Mouse (Mus musculus) MEL (cell line): Measurements from ENCODE around the gene Uba52. TPM values are rescaled to one million over a fixed set of nuclear protein-coding genes. Genes with fewer than 3 reads are reported as not detected.

Experiments
- DNase-seq: peaks from one replicate; pipeline ENCODE4 v3.0.0; 2011; ENCODE audit warnings: low read depth, low spot score
- H3K27ac ChIP-seq: 2 replicates; pipeline ENCODE4 v1.5.1; 2012; ENCODE audit warnings: low read depth, mild to moderate bottlenecking, control low read depth, low read length, moderate library complexity; ENCODE audit not compliant: control insufficient read depth
- H3K27me3 ChIP-seq, 2 experiments: fragments of 150-350 bp in 1 of 2; sonication (generic) in 1 of 2; 2 replicates each; pipeline ENCODE4 v1.6.1; 2012; ENCODE audit warnings: low read length in 2 of 2, mild to moderate bottlenecking in 2 of 2, improper control_type of control experiment in 1 of 2, moderate library complexity in 1 of 2; ENCODE audit not compliant: insufficient read depth in 2 of 2, control insufficient read depth in 1 of 2
- H3K36me3 ChIP-seq, 2 experiments: 2 replicates each; pipeline ENCODE4 v1.6.1; 2012 to 2014; ENCODE audit warnings: low read length in 2 of 2, improper control_type of control experiment in 1 of 2, inconsistent platforms in 1 of 2, mild to moderate bottlenecking in 1 of 2; ENCODE audit not compliant: insufficient read depth in 2 of 2, control insufficient read depth in 1 of 2
- H3K4me1 ChIP-seq, 2 experiments: fragments of 150-350 bp in 1 of 2; sonication (generic) in 1 of 2; 2 replicates each; pipeline ENCODE4 v1.6.1; 2012; ENCODE audit warnings: low read length in 2 of 2, improper control_type of control experiment in 1 of 2, mild to moderate bottlenecking in 1 of 2; ENCODE audit not compliant: insufficient read depth in 2 of 2, control insufficient read depth in 1 of 2
- H3K4me3 ChIP-seq, 2 experiments: fragments of 150-350 bp in 1 of 2; sonication (generic) in 1 of 2; 2 replicates each; pipeline ENCODE4 v1.5.1; 2012; ENCODE audit warnings: low read depth in 2 of 2, low read length in 2 of 2, mild to moderate bottlenecking in 2 of 2, moderate library complexity in 2 of 2, control low read depth in 1 of 2, improper control_type of control experiment in 1 of 2; ENCODE audit not compliant: control insufficient read depth in 1 of 2, insufficient read depth in 1 of 2
- H3K79me2 ChIP-seq: 2 replicates; pipeline ENCODE4 v1.6.1; 2012; ENCODE audit warnings: mild to moderate bottlenecking, low read length, moderate library complexity; ENCODE audit not compliant: control insufficient read depth, poor library complexity, insufficient read depth
- H3K9ac ChIP-seq: 2 replicates; pipeline ENCODE4 v1.6.1; 2012; ENCODE audit warnings: low read depth, mild to moderate bottlenecking, control low read depth, low read length, moderate library complexity; ENCODE audit not compliant: control insufficient read depth, poor library complexity, severe bottlenecking
- H3K9me3 ChIP-seq: fragments of 150-350 bp; sonication (generic); replicated peaks from 2 replicates; pipeline ENCODE4 v1.6.1; 2012; ENCODE audit warnings: mild to moderate bottlenecking, low read length, improper control_type of control experiment, moderate library complexity; ENCODE audit not compliant: insufficient read depth
- BHLHE40 ChIP-seq: IDR thresholded peaks from 2 replicates; pipeline ENCODE4 v1.6.1; 2012; ENCODE audit warnings: low read depth, mild to moderate bottlenecking, inconsistent platforms, low read length, improper control_type of control experiment, borderline replicate concordance
- CHD1 ChIP-seq: IDR thresholded peaks from 2 replicates; pipeline ENCODE4 v1.6.1; 2012; ENCODE audit warnings: low read depth, mild to moderate bottlenecking, inconsistent platforms, low read length, improper control_type of control experiment
- CHD2 ChIP-seq: IDR thresholded peaks from 2 replicates; pipeline ENCODE4 v1.6.1; 2011; ENCODE audit warnings: low read length, improper control_type of control experiment
- ETS1 ChIP-seq: IDR thresholded peaks from 2 replicates; pipeline ENCODE4 v1.6.1; 2012; ENCODE audit warnings: low read depth, mild to moderate bottlenecking, inconsistent platforms, low read length, improper control_type of control experiment, moderate library complexity
- GABPA ChIP-seq: IDR thresholded peaks from 2 replicates; pipeline ENCODE4 v1.6.1; 2012; ENCODE audit warnings: low read depth, mild to moderate bottlenecking, inconsistent platforms, low read length, improper control_type of control experiment, moderate library complexity
- GATA1 ChIP-seq: IDR thresholded peaks from 2 replicates; pipeline ENCODE4 v1.6.1; 2011; ENCODE audit warnings: low read depth, low read length, improper control_type of control experiment
- HCFC1 ChIP-seq: IDR thresholded peaks from 2 replicates; pipeline ENCODE4 v1.6.1; 2012; ENCODE audit warnings: low read depth, mild to moderate bottlenecking, inconsistent platforms, low read length, improper control_type of control experiment, moderate library complexity
- KAT2A ChIP-seq: conservative IDR thresholded peaks from 2 replicates; pipeline ENCODE4 v1.6.1; 2012; ENCODE audit warnings: low read depth, low read length, improper control_type of control experiment, inconsistent platforms
- MAFK ChIP-seq: IDR thresholded peaks from 2 replicates; pipeline ENCODE4 v1.6.1; 2011; ENCODE audit warnings: low read depth, mild to moderate bottlenecking, low read length, improper control_type of control experiment, borderline replicate concordance
- MAX ChIP-seq: IDR thresholded peaks from 2 replicates; pipeline ENCODE4 v1.6.1; 2011; ENCODE audit warnings: low read length, improper control_type of control experiment
- MEF2A ChIP-seq: IDR thresholded peaks from 2 replicates; pipeline ENCODE4 v1.6.1; 2014; ENCODE audit warnings: low read depth, mild to moderate bottlenecking, inconsistent platforms, low read length, improper control_type of control experiment; ENCODE audit not compliant: poor library complexity, insufficient replicate concordance, severe bottlenecking; ENCODE audit errors: extremely low read depth
- MXI1 ChIP-seq: IDR thresholded peaks from 2 replicates; pipeline ENCODE4 v1.6.1; 2011; ENCODE audit warnings: mild to moderate bottlenecking, low read depth, low read length, improper control_type of control experiment
- MYB ChIP-seq: IDR thresholded peaks from 2 replicates; pipeline ENCODE4 v1.6.1; 2011; ENCODE audit warnings: mild to moderate bottlenecking, low read depth, low read length, improper control_type of control experiment
- NELFE ChIP-seq: IDR thresholded peaks from 2 replicates; pipeline ENCODE4 v1.6.1; 2011; ENCODE audit warnings: low read depth, low read length, improper control_type of control experiment
- POLR2AphosphoS5 ChIP-seq: IDR thresholded peaks from 2 replicates; pipeline ENCODE4 v1.6.1; 2012; ENCODE audit warnings: low read depth, borderline replicate concordance, mild to moderate bottlenecking, inconsistent platforms, low read length, moderate library complexity, mixed read lengths
- RAD21 ChIP-seq: IDR thresholded peaks from 2 replicates; pipeline ENCODE4 v1.6.1; 2011; ENCODE audit warnings: mild to moderate bottlenecking, low read depth, low read length, improper control_type of control experiment
- RCOR1 ChIP-seq: IDR thresholded peaks from 2 replicates; pipeline ENCODE4 v1.6.1; 2012; ENCODE audit warnings: low read depth, mild to moderate bottlenecking, inconsistent platforms, low read length, improper control_type of control experiment
- SIN3A ChIP-seq: IDR thresholded peaks from 2 replicates; pipeline ENCODE4 v1.6.1; 2012; ENCODE audit warnings: low read length, improper control_type of control experiment, inconsistent platforms
- TAL1 ChIP-seq: IDR thresholded peaks from 2 replicates; pipeline ENCODE4 v1.6.1; 2012; ENCODE audit warnings: mild to moderate bottlenecking, inconsistent platforms, low read length, moderate library complexity, mixed read lengths
- TBP ChIP-seq: IDR thresholded peaks from 2 replicates; pipeline ENCODE4 v1.8.0; 2011; ENCODE audit warnings: low read depth, low read length, improper control_type of control experiment
- TCF12 ChIP-seq: IDR thresholded peaks from 2 replicates; pipeline ENCODE4 v1.6.1; 2014; ENCODE audit warnings: low read depth, mild to moderate bottlenecking, inconsistent platforms, low read length, improper control_type of control experiment, moderate library complexity
- USF1 ChIP-seq: IDR thresholded peaks from 2 replicates; pipeline ENCODE4 v1.6.1; 2014; ENCODE audit warnings: low read depth, mild to moderate bottlenecking, inconsistent platforms, low read length, improper control_type of control experiment, moderate library complexity
- ZKSCAN1 ChIP-seq: IDR thresholded peaks from 2 replicates; pipeline ENCODE4 v1.6.1; 2012; ENCODE audit warnings: low read depth, mild to moderate bottlenecking, inconsistent platforms, low read length, improper control_type of control experiment, moderate library complexity
- ZMIZ1 ChIP-seq: IDR thresholded peaks from 2 replicates; pipeline ENCODE4 v1.6.1; 2012; ENCODE audit warnings: low read depth, mild to moderate bottlenecking, inconsistent platforms, low read length, improper control_type of control experiment, moderate library complexity
- ZNF384 ChIP-seq: IDR thresholded peaks from 2 replicates; pipeline ENCODE4 v1.6.1; 2012; ENCODE audit warnings: low read depth, mild to moderate bottlenecking, inconsistent platforms, low read length, improper control_type of control experiment
- polyA plus RNA-seq, 2 experiments: library from polyadenylated mRNA; stranded (reverse) in 1 of 2; unstranded in 1 of 2; fragments of >175 nt in 1 of 2; fragments of >200 nt in 1 of 2; gene quantifications; 2 replicates each; pipeline versions ENCODE4 v1.2.1 to v1.2.4; 2012; ENCODE audit warnings: low replicate concordance in 2 of 2, low read depth in 1 of 2; ENCODE audit not compliant: insufficient read length in 2 of 2, insufficient read depth in 1 of 2, missing spikeins in 1 of 2
- total RNA-seq: library from RNA; depleted of rRNA; stranded (reverse); fragments of 300-350 nt; gene quantifications from 2 replicates; pipeline ENCODE4 v1.2.3, GENCODE M21; 2012

Uba52 gene
- total and polyA plus RNA-seq, 3 experiments: 2,814 to 3,633 TPM; not detected in 1

- TF ChIP-seq GABPA (no peak), ZNF384 (no peak), TAL1 (no peak), CHD2 (no peak), NELFE (no peak), RCOR1 (no peak), BHLHE40 (no peak), MEF2A (no peak), MAFK (no peak), POLR2AphosphoS5 (no peak), MYB (no peak), ZKSCAN1 (no peak), HCFC1 (no peak), TBP (no peak), USF1 (no peak), RAD21 (no peak), TCF12 (no peak)
- H3K4me3 ChIP-seq: no peak overlapping the region
Observed at GRCm38 (mm10) chr8:70490061-70490879, 20.3 kb downstream of the Uba52 start.

GRCm38 (mm10) chr8:70489576-70489975 is 21.0 kb downstream of the Uba52 start:
- no peaks in the 10 kb centered on the region for H3K9me3 ChIP-seq
- H3K4me1 ChIP-seq: no peaks in the 10 kb centered on the region
- no peak overlapping the region for H3K4me3 ChIP-seq

More at GRCm38 (mm10) chr8:70490061-70490879, 20.3 kb downstream of the Uba52 start:
- H3K27me3 ChIP-seq: no peaks in the 10 kb centered on the region; a peak in 1 of 4 replicates
- DNase-seq: no peak
- no peaks in the 10 kb centered on the region for H3K9me3 ChIP-seq
- no peaks in the 10 kb centered on the region for H3K79me2 ChIP-seq
- H3K27ac ChIP-seq: no peak overlapping the region
- H3K4me1 ChIP-seq: no peaks in the 10 kb centered on the region
- H3K36me3 ChIP-seq: no peaks in the 10 kb centered on the region
- H3K9ac ChIP-seq: no peak overlapping the region

More at GRCm38 (mm10) chr8:70489576-70489975, 21.0 kb downstream of the Uba52 start:
- Histone ChIP-seq H3K27me3 (no peaks in the 10 kb centered on the region; a peak in 1 of 4 replicates), H3K27ac (no peak overlapping the region), H3K36me3 (no peaks in the 10 kb centered on the region), H3K9ac (no peak overlapping the region), H3K79me2 (no peaks in the 10 kb centered on the region)
- DNase-seq: no peak
- no peak for TF ChIP-seq SIN3A
- TF ChIP-seq GATA1: no peak
- no peak for TF ChIP-seq HCFC1
- TF ChIP-seq MAX: no peak
- TF ChIP-seq ZMIZ1: no peak
- no peak for TF ChIP-seq MYB
- no peak for TF ChIP-seq GABPA
- TF ChIP-seq NELFE: no peak
- TF ChIP-seq TAL1: no peak
- no peak for TF ChIP-seq TCF12
- no peak for TF ChIP-seq RAD21
- TF ChIP-seq ETS1: no peak
- TF ChIP-seq CHD1: no peak
- no peak for TF ChIP-seq MXI1
- TF ChIP-seq KAT2A: no peak
